Mouse (Mus musculus) spleen, postnatal 14 days (tissue): ENCODE results near the gene Wdr72.

ENCODE experiments used
- DNase-seq, 2 experiments: peaks; one replicate each; pipeline ENCODE4 v3.0.0; 2021 to 2022; ENCODE audit warnings: low spot score in 2 of 2

The Wdr72 gene

DNA sequence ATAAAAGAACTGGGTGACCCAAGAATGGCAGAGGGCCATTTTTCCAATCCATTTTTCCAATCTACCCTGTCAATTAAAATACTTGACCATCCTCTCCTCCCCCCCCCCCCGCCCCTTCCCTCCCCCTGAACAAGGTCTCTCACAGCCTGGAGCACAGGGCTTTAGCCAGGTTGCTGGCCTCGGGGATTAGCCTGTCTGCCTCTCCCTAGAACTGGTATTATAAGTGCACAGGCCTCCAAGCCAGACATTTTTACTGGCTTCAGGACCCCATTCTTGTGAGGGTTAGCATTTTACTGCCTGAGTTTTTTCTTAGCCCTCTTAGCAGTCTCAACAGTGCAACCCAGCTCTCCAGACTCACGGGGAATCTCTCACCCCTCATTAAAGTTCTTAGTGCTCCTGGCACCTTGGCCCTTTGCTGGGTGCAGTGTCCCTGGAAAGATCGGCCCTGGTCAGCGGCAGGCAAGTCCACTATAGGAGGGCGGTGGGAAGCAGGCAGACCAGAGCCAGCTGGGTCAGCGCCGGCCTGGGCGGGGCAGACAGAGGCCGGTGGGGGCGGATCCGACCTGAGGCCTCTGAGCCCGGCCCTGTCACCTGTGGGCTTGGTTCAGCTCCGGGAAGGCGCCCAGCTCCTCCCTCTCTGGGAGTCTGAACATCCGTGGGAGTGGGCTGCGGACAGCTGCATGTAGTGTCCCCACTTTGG lies at the start of gene Wdr72:
Gene Wdr72, plus strand, starts transcription at position 596 of the 700 bp plus-strand sequence.
- no peak for DNase-seq

DNA sequence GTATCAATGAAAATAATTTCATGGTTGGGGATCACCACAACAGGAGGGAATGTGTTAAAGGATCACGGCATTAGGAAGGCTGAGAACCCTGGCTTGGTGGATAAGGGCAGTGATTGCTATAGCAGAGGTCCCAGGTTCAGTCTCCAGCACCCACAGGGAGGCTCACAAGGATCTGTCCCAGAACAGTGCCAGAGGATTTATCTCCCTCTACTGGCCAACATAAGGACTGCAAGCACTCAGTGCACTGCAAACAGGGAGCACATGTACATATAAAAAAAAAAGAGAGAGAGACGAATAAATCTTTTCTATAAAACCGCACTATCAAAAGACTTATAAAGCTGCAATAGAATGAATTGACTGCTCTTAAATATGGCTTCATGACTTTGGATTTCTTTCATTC lies 43.9 kb upstream of the Wdr72 start:
- DNase-seq = no peak

DNA sequence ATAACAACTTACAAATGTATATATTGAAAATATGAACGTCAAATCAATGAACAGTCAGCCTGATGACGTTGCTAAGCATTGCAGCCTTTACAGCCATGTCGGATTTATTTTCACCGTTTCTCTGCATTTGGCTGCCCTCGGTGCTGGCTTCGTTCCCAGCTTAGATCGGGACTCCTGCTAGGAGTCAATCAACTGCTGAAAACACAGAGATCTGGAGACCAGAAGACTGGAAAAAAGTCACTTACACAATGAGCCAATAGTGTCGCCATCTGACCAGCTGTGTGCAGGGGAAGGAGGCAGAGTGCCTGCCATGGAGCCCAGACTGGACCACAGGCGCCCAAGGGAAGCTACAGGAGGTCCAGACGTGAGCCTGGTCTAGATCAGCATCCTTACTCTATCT lies 43.4 kb upstream of the Wdr72 start:
- no peak for DNase-seq

DNA sequence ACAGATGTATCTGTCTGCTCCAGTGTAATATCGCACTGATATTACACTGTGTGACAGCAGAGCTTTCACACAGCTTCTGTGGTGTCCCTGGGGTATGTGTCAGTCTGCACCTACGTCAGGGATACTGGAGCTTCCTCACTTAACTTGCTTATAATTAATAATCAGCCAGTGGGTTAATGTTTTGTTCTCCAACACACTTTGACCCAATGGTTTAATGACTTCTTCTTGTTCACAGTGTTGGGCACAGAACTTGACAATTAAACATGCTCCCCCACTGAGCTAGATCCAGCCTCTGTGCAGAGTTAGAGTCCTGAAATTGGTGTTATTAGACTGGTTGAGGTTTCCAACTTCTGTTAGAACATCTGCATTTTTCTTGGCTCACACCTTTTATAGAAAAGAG lies 34.2 kb upstream of the Wdr72 start:
- DNase-seq = no peak

DNA sequence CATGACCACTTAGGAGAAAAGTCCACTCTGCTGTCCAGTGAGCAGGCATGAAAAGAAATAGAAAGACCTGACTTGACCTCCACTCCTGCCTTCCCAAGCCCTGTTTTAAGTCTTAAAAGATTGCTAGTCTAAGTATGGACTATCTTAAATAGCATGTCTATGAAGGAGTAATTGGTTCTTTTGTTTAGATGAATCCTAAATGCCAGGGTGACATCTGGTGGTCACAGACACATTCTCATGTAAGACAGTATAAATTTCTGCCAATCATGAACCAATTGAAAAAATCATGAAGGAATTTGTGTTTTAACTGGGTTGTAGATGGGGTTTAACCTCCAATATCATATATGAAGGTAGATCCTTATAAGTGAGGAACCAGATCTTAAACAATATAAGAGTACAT lies 31.7 kb upstream of the Wdr72 start:
- no peak for DNase-seq

DNA sequence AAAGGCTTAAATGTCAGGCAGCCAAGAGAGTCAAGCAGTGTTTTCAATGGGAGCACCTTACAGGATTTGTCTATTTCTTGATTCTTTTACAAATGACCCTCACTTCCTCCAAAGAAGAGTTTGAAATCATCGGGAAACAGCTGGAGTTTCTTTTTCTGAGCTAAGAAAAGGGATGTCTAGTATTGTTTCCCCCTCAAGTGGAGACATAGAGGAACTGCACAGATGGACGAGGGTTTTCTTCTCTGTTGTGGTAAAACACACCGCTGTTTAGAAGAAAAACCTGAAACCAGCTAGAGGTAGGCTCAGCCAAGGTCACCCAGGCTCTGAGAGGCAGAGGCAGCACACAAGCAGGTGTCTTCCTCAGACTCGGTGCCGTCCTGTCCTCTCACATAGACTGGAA lies 29.9 kb upstream of the Wdr72 start:
- no peak for DNase-seq

DNA sequence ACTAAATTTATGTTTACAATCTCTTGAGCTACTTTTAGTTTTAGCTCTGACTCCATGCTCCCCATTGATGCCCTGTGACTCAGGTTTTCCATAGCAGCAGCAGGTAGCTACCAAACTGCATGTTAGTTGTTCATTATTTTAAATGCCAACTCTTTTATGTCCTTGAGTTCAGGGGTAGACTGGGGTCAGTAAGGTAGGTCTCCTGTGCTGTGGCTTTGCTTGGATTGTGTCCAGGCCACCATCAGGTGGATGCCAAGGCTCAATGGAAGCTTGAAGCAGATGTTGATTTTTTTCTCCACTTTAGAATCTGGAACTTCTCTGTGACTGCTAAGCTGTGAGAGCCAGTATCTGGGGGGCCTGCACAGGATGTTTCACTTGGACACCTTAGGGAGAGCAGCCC lies 8.6 kb upstream of the Wdr72 start:
- DNase-seq = no peak

DNA sequence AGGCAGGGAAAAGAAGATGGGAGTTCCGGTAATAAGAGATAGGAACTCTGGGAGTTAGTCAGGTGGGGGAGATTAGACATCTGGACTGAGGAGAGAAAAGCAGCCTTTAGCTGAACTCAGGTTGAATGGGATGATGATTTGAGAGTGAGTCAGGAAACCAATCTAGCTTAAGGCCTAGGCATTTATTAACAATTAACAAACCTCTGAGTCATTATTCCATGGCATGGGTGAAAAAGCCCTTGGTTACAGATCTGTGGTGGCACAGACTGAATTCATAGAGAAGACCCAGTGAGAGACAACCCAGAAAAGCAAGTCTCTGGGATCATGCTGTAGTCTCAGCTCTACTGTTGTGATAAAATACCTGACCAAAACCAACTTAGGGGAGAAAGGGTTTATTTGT lies 7.5 kb upstream of the Wdr72 start:
- DNase-seq = no peak

DNA sequence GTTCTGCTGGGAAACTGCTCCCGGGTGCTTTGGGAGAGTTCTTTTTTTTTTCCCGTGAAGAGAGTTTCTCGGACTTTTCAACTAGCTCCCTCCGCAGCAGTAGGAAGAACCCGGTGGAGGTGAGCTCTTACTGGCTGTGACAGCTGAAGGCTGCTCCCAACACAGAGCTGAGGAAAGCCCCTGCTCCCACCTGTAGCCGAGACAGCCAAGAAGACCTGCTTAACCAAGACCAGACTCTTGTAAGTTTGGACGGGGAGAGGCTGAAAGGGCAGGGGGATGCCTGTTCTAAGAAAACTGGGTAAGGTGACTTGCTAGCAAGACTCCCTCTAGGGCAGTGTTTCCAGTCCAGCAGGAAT lies 283 bp downstream of the Wdr72 start:
- no peak for DNase-seq

DNA sequence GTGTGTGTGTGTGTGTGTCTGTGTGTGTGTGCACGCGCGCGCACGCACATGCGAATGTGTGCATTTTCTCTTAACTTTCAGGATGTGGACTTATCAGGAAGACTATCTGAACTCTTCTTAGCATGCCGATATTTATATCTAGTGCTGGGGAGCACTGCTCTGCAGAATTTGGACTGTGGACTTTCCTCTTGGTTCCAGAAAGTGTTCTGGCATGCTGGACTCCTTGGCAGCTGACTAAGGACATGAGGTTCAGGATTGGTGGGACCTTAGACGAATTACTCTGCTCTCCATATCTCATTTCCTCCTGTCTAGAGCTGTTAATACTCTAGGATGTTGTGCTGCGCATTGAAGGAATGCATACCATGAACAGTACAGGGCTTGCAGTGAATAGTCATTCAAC lies 2.4 kb downstream of the Wdr72 start:
- DNase-seq = no peak

DNA sequence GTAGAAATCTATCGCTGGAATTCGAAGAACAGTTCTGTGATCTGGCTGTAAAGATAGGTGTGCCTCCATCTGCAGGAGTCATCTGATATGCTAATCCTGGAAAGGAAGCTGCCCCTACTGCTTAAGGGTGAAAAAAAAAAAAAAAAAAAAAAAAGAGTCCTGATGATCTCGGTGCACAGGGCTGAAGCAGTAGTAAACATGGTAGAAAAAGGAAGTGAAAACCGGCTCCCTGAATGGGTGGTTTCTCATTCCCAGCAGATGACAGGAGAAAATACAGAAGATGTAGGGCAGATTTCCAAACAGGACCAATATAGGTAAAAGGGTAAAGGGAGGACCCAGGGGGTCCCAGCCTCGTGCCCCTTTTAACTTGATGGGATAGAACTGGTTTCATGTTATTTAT lies 16.1 kb downstream of the Wdr72 start:
- DNase-seq = no peak

DNA sequence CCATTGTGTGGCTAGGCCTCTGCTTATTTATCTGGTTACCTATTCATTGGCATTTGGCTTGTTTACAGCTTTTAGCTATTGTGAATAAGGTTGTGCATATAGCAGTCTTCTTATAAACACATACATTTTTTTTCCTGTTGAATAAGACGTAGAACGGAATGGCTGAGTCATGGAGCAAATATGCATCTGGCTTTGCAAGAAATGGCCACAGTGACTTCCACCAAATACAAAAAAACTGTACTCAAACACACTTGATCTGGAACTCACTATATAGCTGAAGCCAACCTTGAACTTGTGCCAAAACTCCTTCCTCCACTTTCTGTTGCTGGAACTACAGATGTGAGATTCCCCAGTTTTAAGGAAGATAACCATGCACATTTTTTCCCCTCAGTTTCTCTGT lies 23.9 kb downstream of the Wdr72 start:
- no peak for DNase-seq

DNA sequence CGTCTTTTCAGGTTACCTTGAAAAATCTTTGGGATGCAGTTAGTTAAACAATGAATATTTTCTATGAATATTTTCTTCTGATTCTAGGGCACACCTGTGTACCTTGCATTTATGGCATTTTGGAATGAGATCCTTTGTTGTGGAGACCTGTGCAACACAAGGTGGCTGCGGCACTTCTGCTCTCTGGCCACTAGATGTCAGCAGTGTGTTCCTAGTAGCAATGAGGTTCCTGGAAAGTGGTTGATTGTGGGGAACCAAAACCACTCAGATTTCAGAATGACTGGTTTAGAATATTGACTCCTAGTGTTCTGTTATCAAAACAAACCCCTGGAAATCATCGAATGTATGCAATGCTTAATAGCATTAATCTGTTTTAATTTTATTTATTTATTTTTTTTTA lies 31.7 kb downstream of the Wdr72 start:
- peak in 1 of 2 experiments; percentile 27 for DNase-seq

DNA sequence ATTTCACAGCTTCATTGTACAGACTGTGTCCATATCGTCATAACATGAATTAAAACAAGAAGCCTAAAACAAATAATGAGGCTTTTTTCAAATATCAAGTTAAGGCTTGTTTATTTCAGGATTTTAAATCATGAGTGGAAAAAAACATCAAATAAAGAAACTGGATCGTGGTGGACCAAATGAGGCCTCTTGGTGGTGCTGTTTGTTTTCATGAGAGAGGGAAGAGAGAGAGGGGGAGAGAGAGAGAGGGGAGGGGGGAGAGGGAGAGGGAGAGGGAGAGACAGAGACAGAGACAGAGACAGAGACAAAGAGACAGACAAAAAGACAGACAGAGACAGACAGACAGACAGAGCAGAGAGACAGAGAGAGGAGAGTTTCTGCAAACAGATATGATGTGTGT lies 32.5 kb downstream of the Wdr72 start:
- DNase-seq = no peak

DNA sequence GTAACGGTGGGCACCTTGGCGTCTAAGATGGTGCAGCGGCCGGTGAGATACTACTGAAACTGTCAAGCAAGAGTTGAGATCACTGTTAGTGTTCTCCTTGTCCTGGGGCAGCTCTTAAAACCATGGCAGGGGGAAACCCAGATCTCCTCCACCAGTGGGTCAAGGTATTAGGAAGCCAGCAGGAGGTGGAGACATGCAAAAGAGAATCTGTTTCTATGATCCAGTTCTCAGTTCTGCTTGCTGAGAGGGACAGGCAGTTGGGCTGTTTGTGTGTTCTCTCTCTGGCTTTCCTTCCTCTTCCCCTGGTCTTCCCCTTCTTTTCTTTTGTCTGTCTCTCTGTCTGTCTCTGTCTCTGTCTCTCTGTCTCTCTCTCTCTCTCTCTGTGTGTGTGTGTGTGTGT lies 35.0 kb downstream of the Wdr72 start:
- DNase-seq = no peak

DNA sequence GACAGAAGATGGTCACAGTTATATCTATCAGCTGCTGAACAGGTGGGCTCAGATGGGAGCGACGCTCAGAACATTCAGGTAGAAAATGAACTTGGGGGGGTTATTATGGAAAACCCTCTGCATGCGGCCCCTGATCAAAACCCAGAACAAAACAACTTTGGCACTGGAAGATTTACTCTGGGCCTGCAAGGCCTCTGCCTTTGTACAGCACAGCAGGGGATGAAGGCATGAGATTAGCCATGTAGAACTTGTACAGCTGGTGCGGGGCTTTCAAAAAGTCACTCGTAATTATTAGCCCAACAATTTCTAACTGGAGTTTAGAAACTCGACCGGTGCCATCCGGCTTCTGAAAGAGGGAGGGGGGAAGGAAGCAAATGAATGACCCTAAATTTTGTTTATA lies 38.1 kb downstream of the Wdr72 start:
- DNase-seq = no peak

DNA sequence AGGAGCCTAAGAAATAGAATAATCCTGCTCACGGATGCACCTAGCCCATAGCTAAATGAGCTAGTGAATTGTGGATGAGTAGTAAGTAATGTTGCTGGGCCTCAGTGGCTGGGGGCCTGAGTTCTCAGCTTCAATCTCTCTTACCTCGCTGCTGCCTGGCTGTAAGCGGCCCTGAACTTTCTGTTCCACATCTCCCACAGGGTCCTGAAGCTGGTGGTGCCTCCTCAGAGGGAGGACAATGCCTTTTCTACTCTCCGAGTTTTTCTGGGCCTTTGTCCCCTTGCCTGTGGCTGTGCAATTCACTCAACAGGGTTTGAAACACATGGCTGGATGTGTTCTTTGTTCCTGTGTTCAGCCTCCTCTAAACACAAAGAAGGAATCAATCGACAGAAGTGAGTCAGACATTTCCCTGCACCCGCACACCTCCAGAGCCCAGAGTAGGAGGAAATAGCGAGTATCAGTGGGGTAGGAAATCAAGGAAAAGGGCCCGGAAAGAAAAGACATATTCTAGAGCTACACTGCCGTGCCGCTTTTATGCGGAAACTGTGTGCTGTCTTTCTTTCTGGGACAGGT lies 50.3 kb downstream of the Wdr72 start:
- no peak for DNase-seq

DNA sequence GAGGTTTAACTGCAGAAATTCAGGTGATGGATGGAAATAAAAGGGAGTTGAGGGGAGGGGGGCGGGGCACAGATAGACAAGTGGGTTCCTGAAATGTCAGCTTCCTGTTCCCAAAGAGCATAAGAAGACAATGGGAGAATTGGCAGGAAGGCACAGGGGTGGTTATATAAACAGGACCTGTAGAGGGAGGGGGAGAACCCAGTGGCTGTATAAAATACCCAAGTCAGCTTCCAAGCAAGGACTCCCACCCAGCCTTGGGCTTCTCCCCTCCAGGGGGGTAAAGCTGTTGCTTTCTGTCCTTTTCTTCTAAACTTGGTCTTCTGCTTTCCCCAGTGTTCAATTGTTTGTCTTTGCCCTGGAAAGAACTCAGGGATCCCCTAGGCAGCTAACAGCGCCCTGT lies 55.5 kb downstream of the Wdr72 start:
- DNase-seq = no peak

DNA sequence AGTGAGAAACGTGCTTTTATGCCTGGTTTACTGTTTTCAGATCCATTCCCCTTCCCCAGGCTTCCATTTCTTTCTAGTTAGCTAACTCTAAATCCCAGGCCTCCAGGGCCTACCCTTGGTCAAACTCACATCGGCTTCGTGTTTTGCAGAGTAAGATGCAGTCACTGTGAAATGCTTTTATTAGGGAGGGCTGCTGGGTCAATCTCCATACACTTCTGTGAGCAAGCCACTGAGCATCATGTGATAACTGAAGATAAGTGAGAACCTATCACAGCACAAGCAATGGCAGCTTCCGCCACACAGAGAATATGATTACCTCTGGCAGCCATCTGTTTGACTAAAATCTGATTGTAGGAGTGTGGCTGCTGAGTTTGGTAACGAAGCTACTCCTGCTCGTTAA lies 59.7 kb downstream of the Wdr72 start:
- no peak for DNase-seq

DNA sequence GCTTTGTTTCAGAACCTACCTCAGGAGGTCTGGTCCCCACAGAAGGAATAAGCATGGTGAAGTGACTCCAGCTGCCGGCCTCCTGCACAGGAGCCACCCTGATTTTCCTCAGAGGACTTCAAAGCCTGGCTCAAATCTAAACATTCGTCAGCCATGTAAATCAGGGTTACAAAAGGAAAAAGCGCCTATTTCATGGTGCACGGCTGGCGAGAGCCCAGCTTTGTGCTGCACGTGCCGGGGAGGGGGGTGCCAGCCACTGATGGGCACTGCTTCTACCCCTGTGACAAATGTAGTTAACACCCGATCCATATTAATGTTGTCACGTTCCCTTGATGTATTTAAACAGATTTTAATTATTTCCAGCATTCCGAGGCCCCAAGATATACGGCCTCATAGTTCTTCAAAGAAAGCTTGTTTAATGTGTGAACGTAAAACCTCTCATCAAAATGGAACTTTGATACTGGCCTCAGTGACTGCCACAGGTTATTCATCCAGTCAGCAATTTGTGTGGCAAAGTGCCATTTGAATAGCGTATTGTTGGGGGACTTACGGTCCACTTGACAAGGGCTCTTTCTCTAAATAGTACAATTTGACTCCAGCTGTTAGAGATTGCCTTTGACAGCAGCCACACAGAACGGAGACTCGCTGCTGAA lies 76.7 kb downstream of the Wdr72 start:
- DNase-seq = no peak

DNA sequence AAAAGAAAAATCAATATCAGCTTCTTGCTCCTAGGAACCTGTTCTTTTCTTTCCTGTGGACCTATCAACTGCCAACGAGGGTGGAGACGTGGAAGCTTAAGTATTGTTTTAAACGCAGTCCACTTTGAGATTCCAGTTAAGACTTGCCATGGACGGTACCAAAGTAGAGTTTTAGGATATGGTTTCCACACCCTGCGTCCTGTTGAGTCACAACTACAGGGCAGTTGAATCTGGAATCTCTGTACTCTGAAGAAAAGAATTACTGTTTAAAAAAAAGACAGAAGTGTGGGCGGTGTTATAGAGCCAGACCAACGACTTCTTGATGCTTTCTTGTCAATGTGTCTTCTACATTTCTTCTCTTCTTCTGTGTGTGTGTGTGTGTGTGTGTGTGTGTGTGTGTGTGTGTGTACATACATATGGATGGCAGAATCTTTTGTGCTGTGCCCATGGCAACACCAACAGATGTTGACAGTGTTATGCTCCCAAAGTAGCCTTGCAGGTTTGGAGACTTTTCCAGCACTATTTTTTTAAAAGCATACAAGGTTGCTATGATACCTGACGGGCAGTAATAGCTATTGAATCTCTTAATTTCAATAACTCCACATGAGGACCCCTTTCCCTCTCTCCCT lies 77.4 kb downstream of the Wdr72 start:
- DNase-seq = no peak

DNA sequence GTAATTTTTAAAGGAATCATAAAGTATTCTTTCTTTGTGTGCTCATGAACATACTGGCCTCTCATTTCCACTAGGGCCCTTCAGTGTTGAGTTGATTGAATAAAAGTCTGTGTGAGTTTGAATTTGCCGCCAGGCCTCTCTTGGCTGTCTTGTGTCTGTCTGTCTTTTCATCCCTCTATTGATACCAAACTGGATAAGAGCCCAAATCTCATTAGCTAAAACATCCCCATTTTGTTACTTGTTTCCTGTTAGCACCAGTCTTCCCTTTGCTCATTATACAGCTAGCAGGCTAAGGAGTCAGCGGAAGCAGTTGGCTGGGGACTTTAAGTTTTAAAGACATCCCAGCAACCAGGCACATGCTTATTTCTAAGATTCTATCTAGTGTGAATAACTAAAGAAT lies 84.7 kb downstream of the Wdr72 start:
- no peak for DNase-seq

DNA sequence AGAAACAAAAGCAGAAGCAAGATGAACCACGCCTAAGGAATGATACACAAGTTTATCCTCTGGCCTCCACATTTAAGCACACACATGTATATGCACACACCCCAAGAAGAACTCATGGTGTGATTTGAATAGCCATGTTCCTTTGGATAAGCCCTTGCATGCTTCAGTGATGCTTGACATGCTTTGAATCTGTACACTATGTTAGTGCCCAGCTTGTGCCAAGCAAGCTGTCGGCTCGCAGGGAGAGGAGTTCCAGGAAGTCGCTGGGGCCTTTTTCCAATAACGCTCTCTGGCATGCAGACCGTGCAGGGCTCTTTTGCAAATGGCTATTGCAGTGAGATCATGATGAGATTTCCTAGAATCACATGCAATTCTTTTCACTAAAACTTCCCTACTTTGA lies 118.1 kb downstream of the Wdr72 start:
- DNase-seq = no peak
